Mouse (Mus musculus) CD8-positive naive resting alpha-beta T cell, adult 2 months (primary cell): ENCODE measurements around the gene Lrrc36.

Experiments used
- DNase-seq, 2 experiments: peaks; one replicate each; pipeline ENCODE4 v3.0.0; 2022; ENCODE audit warnings: low read depth in 2 of 2, low spot score in 2 of 2

Gene Lrrc36

GRCm38 (mm10) chr8:105431743-105432515, 18.6 kb downstream of the Lrrc36 start:
- no peak for DNase-seq

- no peak for DNase-seq
Observed at GRCm38 (mm10) chr8:105433021-105433420, 19.6 kb downstream of the Lrrc36 start.

GRCm38 (mm10) chr8:105433511-105433910, 20.1 kb downstream of the Lrrc36 start:
- DNase-seq = no peak

GRCm38 (mm10) chr8:105434136-105434535, 20.8 kb downstream of the Lrrc36 start:
- no peak for DNase-seq

GRCm38 (mm10) chr8:105436218-105436617, 22.8 kb downstream of the Lrrc36 start:
- DNase-seq = no peak

GRCm38 (mm10) chr8:105437078-105437748, 23.8 kb downstream of the Lrrc36 start:
- DNase-seq = no peak

- no peak for DNase-seq
Observed at GRCm38 (mm10) chr8:105438865-105439264, 25.5 kb downstream of the Lrrc36 start.

GRCm38 (mm10) chr8:105441433-105441832, 28.1 kb downstream of the Lrrc36 start:
- DNase-seq = peak in 1 of 2 experiments; percentile 21

- no peak for DNase-seq
Observed at GRCm38 (mm10) chr8:105442661-105443060, 29.3 kb downstream of the Lrrc36 start.

GRCm38 (mm10) chr8:105445296-105446126, 32.1 kb downstream of the Lrrc36 start:
- no peak for DNase-seq

GRCm38 (mm10) chr8:105446127-105446552, 32.8 kb downstream of the Lrrc36 start:
- no peak for DNase-seq

GRCm38 (mm10) chr8:105448188-105448587, 34.8 kb downstream of the Lrrc36 start:
- DNase-seq = no peak

- DNase-seq = no peak
Observed at GRCm38 (mm10) chr8:105448596-105448995, 35.2 kb downstream of the Lrrc36 start.

- DNase-seq = no peak
Observed at GRCm38 (mm10) chr8:105450977-105451376, 37.6 kb downstream of the Lrrc36 start.

- no peak for DNase-seq
Observed at GRCm38 (mm10) chr8:105451903-105452603, 38.7 kb downstream of the Lrrc36 start.

GRCm38 (mm10) chr8:105453296-105453695, 39.9 kb downstream of the Lrrc36 start:
- DNase-seq = no peak

GRCm38 (mm10) chr8:105454088-105454487, 40.7 kb downstream of the Lrrc36 start:
- no peak for DNase-seq

- DNase-seq = no peak
Observed at GRCm38 (mm10) chr8:105455218-105455617, 41.8 kb downstream of the Lrrc36 start.

GRCm38 (mm10) chr8:105461085-105461803, 47.9 kb downstream of the Lrrc36 start:
- no peak for DNase-seq

GRCm38 (mm10) chr8:105464595-105464994, 51.2 kb downstream of the Lrrc36 start:
- DNase-seq = no peak
